In the genomic region with DNA sequence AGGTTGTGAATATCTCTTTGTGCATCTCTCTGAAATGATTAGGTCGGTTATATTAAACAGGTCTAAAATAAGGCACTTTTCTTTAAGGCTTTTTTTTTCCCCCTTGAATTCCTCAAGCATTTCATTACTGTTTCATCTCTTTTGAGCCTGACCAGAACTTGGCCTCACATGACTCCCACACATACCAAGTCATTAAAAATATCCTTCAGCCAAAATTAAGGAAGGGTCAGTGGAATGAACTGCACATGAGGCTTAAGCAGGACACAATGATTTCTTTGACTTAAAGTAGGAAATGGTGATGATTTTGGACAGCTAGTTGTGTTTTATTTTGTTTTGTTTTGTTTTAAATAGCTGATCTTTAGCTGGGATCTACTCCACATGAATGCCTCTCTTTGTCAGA, we compare ENCODE assay signal across 25 mouse cellular contexts.
DNase-seq lines count a peak whose midpoint lies in the region; ATAC-seq and TF ChIP-seq lines count a peak whose summit lies in the region.
"Had no signal": no experiment of that assay in that cellular context is flagged by ENCODE, and none has a peak within 500 bp of the region (broad histone marks: within the 10 kb centered on the region; RNA-seq: fewer than 3 reads in every experiment).

No protein-coding gene starts in this region.

- H3K4me2 ChIP-seq in heart, embryonic 13.5 days = no peak overlapping the region
- H3K4me2 ChIP-seq in heart, embryonic 11.5 days = no peak overlapping the region
- no peak overlapping the region for H3K4me2 ChIP-seq in kidney, postnatal 0 days (ENCODE audit: low read length)
- H3K4me2 ChIP-seq: embryonic facial prominence, embryonic 12.5 days; embryonic facial prominence, embryonic 15.5 days; forebrain, embryonic 13.5 days; forebrain, embryonic 15.5 days had no signal

- H3K4me3 ChIP-seq in heart, embryonic 13.5 days = no peak overlapping the region
- no peak overlapping the region for H3K4me3 ChIP-seq in heart, embryonic 11.5 days (ENCODE audit: low read depth, low read length)
- H3K4me3 ChIP-seq in kidney, postnatal 0 days (replicated peaks; ENCODE audit: low read depth, low read length) = no peak overlapping the region
- H3K4me3 ChIP-seq: embryonic facial prominence, embryonic 12.5 days; embryonic facial prominence, embryonic 15.5 days; erythroblast, embryonic 14.5 days; forebrain, embryonic 13.5 days; forebrain, embryonic 15.5 days had no signal

- DNase-seq in kidney, postnatal 0 days (ENCODE audit: low spot score) = peak; percentile 65
- DNase-seq in kidney, postnatal 4 days = no peak
- peak; percentile 87 for DNase-seq in Muller cell, postnatal 12 days (ENCODE audit: inconsistent ontology term)
- peak; percentile 30 for DNase-seq in fibroblast of lung, adult 2 months (ENCODE audit: low read depth)
- DNase-seq in cerebellum, adult 8-10 months = no peak
- DNase-seq: adrenal gland, adult 8-10 months; adrenal gland, postnatal 14 days; adrenal gland, postnatal 36 days; cerebellum, adult 11-12 months; cerebellum, adult 2 months; cerebellum, adult 9-11 months; cerebellum, postnatal 14 days; cerebellum, postnatal 36 days; embryo, embryonic 11 days; forebrain, postnatal 0 days had no signal

- H3K4me1 ChIP-seq in heart, embryonic 13.5 days = no peaks in the 10 kb centered on the region
- no peaks in the 10 kb centered on the region for H3K4me1 ChIP-seq in heart, embryonic 11.5 days (ENCODE audit: control insufficient read depth, insufficient read depth, low read length)
- H3K4me1 ChIP-seq in kidney, postnatal 0 days (replicated peaks; ENCODE audit: insufficient read depth, low read length) = no peaks in the 10 kb centered on the region
- H3K4me1 ChIP-seq: embryonic facial prominence, embryonic 12.5 days; embryonic facial prominence, embryonic 15.5 days had no signal

- no peaks in the 10 kb centered on the region for H3K36me3 ChIP-seq in heart, embryonic 13.5 days
- no peaks in the 10 kb centered on the region for H3K36me3 ChIP-seq in heart, embryonic 11.5 days (ENCODE audit: control insufficient read depth, insufficient read depth, low read length)
- H3K36me3 ChIP-seq in kidney, postnatal 0 days (ENCODE audit: insufficient read depth, low read length) = no peaks in the 10 kb centered on the region
- H3K36me3 ChIP-seq: embryonic facial prominence, embryonic 12.5 days; embryonic facial prominence, embryonic 15.5 days; forebrain, embryonic 15.5 days had no signal

- no peaks in the 10 kb centered on the region for H3K27me3 ChIP-seq in heart, embryonic 13.5 days (replicated peaks)
- no peaks in the 10 kb centered on the region for H3K27me3 ChIP-seq in heart, embryonic 11.5 days (ENCODE audit: control insufficient read depth, insufficient read depth, low read length)
- H3K27me3 ChIP-seq in kidney, postnatal 0 days (ENCODE audit: insufficient read depth, low read length) = no peaks in the 10 kb centered on the region
- H3K27me3 ChIP-seq: embryonic facial prominence, embryonic 12.5 days; embryonic facial prominence, embryonic 15.5 days; forebrain, embryonic 13.5 days; forebrain, embryonic 15.5 days had no signal

- no peak for TF ChIP-seq CTCF in kidney, postnatal 0 days (IDR thresholded peaks at IDR 0.05; ENCODE audit: low read depth)

- H3K9ac ChIP-seq in heart, embryonic 13.5 days = no peak overlapping the region
- no peak overlapping the region for H3K9ac ChIP-seq in heart, embryonic 11.5 days (ENCODE audit: low read depth, low read length)
- H3K9ac ChIP-seq in kidney, postnatal 0 days (ENCODE audit: low read depth, low read length) = no peak overlapping the region
- H3K9ac ChIP-seq: embryonic facial prominence, embryonic 12.5 days; embryonic facial prominence, embryonic 15.5 days; forebrain, embryonic 13.5 days; forebrain, embryonic 15.5 days; forebrain, postnatal 0 days had no signal

- ATAC-seq in heart, embryonic 13.5 days (ENCODE audit: extremely low read depth, insufficient number of reproducible peaks, low FRiP score, low TSS enrichment) = no peak
- no peak for ATAC-seq in heart, embryonic 11.5 days (replicated peaks; ENCODE audit: insufficient number of reproducible peaks, low FRiP score, low TSS enrichment)
- ATAC-seq in kidney, postnatal 0 days (replicated peaks; ENCODE audit: low FRiP score, low read depth) = no peak
- no peak for ATAC-seq in monocyte, adult 5-6 weeks (replicated peaks; ENCODE audit: insufficient number of reproducible peaks, low FRiP score, low TSS enrichment, poor library complexity, severe bottlenecking)
- ATAC-seq: activated CD4-positive, CD25-positive, alpha-beta regulatory T cell, adult 4 months; forebrain, embryonic 13.5 days; forebrain, embryonic 15.5 days; forebrain, postnatal 0 days; Patski had no signal

- WGBS in heart, embryonic 13.5 days = 68% methylated on average over 1 of the region's 1 CpGs
- 52% methylated on average over 1 of the region's 1 CpGs for WGBS in heart, embryonic 11.5 days (ENCODE audit: insufficient replicate concordance)
- 49% methylated on average over 1 of the region's 1 CpGs for WGBS in kidney, postnatal 0 days

- H3K9me3 ChIP-seq in heart, embryonic 13.5 days = no peaks in the 10 kb centered on the region
- H3K9me3 ChIP-seq in heart, embryonic 11.5 days (replicated peaks; ENCODE audit: control insufficient read depth, low read length) = no peaks in the 10 kb centered on the region
- no peaks in the 10 kb centered on the region for H3K9me3 ChIP-seq in kidney, postnatal 0 days (replicated peaks; ENCODE audit: low read length)
- H3K9me3 ChIP-seq: embryonic facial prominence, embryonic 12.5 days; embryonic facial prominence, embryonic 15.5 days; forebrain, embryonic 13.5 days; forebrain, embryonic 15.5 days had no signal

- 0 out of 2 replicates have a peak overlapping the region, but pooled peaks have one; percentile 1 for H3K27ac ChIP-seq in heart, embryonic 13.5 days (replicated peaks)
- no peak overlapping the region for H3K27ac ChIP-seq in heart, embryonic 11.5 days (ENCODE audit: low read depth, low read length)
- H3K27ac ChIP-seq in kidney, postnatal 0 days = no peak overlapping the region
- H3K27ac ChIP-seq: embryonic facial prominence, embryonic 12.5 days; embryonic facial prominence, embryonic 15.5 days; forebrain, embryonic 13.5 days; forebrain, embryonic 15.5 days had no signal

Comparison
In these comparisons a context has a peak if more than half of its experiments do, and no peak if none do; other contexts are left out.
1. DNase-seq: peak in kidney, postnatal 0 days (single experiment), Muller cell, postnatal 12 days (single experiment) and fibroblast of lung, adult 2 months (single experiment); none in kidney, postnatal 4 days (0 of 2) and cerebellum, adult 8-10 months (single experiment).